Mouse (Mus musculus) hindbrain, embryonic 16.5 days (tissue): ENCODE measurements around the gene Gm13199. TPM values are rescaled to one million over a fixed set of nuclear protein-coding genes. Genes with fewer than 3 reads are reported as not detected.

Experiments
- ATAC-seq: fragments of 200-750 bp; cut with Nextera tagmentation; 2 replicates; pipeline ENCODE4 v1.8.0; 2017; ENCODE audit warnings: moderate TSS enrichment, moderate library complexity
- H3K27ac ChIP-seq: fragments of 300-500 bp; sonication (generic); 2 replicates; pipeline ENCODE4 v1.5.1; 2014; ENCODE audit warnings: low read depth, mild to moderate bottlenecking, control low read depth, low read length, moderate library complexity
- H3K27me3 ChIP-seq: fragments of 300-500 bp; sonication (generic); replicated peaks from 2 replicates; pipeline ENCODE4 v1.6.1; 2014; ENCODE audit warnings: low read length; ENCODE audit not compliant: control insufficient read depth, insufficient read depth
- H3K36me3 ChIP-seq: fragments of 300-500 bp; sonication (generic); 2 replicates; pipeline ENCODE4 v1.6.1; 2014; ENCODE audit warnings: mild to moderate bottlenecking, low read length, moderate library complexity, mixed read lengths; ENCODE audit not compliant: control insufficient read depth, insufficient read depth
- H3K4me1 ChIP-seq: fragments of 300-500 bp; sonication (generic); 2 replicates; pipeline ENCODE4 v1.6.1; 2014; ENCODE audit warnings: low read depth, low read length; ENCODE audit not compliant: control insufficient read depth, insufficient read depth
- H3K4me2 ChIP-seq: fragments of 300-500 bp; sonication (generic); 2 replicates; pipeline ENCODE4 v1.6.1; 2014; ENCODE audit warnings: mild to moderate bottlenecking, low read length, control low read depth, moderate library complexity
- H3K4me3 ChIP-seq: fragments of 300-500 bp; sonication (generic); 2 replicates; pipeline ENCODE4 v1.5.1; 2014; ENCODE audit warnings: mild to moderate bottlenecking, low read length, control low read depth, moderate library complexity
- H3K9ac ChIP-seq: fragments of 300-500 bp; sonication (generic); 2 replicates; pipeline ENCODE4 v1.6.1; 2014; ENCODE audit warnings: low read depth, mild to moderate bottlenecking, control low read depth, low read length, moderate library complexity
- H3K9me3 ChIP-seq: fragments of 300-500 bp; sonication (generic); 2 replicates; pipeline ENCODE4 v1.6.1; 2014; ENCODE audit warnings: mild to moderate bottlenecking, low read length, moderate library complexity; ENCODE audit not compliant: control insufficient read depth
- WGBS: fragments of 180-500 bp; shearing (Covaris S2); extraction: QIAGEN DNeasy Blood & Tissue Kit; methylation state at CpG from one replicate; pipeline ENCODE4 v1.1.7; 2014; 5-methylcytosine and 5-hydroxymethylcytosine counted together
- polyA plus RNA-seq: library from polyadenylated mRNA; unstranded; fragments of >200 nt; fragmentation: Nextera tagmentation; extraction: Ambion mirVana; gene quantifications from 2 replicates; pipeline ENCODE4 v1.2.1, GENCODE M21; 2015

Gm13199 gene
- polyA plus RNA-seq, 1 experiment from 2014 or later: 0.99 TPM

DNA sequence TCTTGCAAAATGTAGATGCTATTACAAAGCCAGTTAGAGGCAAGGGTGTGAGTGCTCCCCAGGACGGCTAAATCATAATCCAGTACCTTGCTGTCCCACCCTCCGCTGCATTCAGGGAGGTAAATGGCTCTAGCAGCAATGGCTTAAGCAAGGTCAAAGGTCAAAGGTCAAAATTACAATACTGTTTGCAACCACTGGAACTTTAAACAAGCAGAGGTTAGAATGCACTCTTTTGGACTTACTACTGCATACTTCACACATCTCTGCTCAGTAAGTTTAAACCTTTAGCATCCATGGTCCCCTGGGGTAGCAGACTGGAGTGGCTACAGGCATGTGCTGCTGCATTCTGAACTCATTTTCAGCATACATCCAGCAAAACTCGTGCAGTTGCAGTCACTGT is 14.7 kb upstream of the Gm13199 start:
- H3K4me1 ChIP-seq: no peaks in the 10 kb centered on the region
- no peak overlapping the region for H3K27ac ChIP-seq
- no peak overlapping the region for H3K4me2 ChIP-seq
- no peak for ATAC-seq
- H3K36me3 ChIP-seq: peaks cover 32% of the 10 kb centered on the region
- WGBS: 70% methylated on average over 3 of the region's 3 CpGs
- no peaks in the 10 kb centered on the region for H3K9me3 ChIP-seq
- H3K4me3 ChIP-seq: no peak overlapping the region
- H3K9ac ChIP-seq: no peak overlapping the region
- no peaks in the 10 kb centered on the region for H3K27me3 ChIP-seq

DNA sequence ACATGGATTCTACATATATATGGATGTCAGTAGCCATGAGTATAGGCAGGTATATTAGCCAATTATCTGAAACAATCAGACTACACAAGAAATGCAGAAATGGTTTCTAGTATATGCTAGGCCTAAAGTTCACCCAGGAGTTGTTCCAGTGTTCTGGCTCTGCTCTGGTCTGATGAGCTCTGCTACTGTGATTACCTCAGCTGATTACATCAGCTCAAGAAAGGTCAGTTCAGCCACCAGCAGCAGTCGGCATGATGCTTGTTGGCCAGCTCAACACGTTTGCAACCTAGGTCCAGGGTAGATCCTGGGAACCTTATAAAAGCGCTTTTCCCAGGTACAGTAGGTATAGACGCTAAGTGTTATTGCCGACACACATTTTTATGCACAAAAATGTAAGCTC is 7.0 kb upstream of the Gm13199 start:
- Histone ChIP-seq H3K27me3 (no peaks in the 10 kb centered on the region), H3K9me3 (no peaks in the 10 kb centered on the region), H3K4me3 (no peak overlapping the region), H3K27ac (no peak overlapping the region), H3K4me2 (no peak overlapping the region), H3K36me3 (peaks cover 28% of the 10 kb centered on the region), H3K4me1 (no peaks in the 10 kb centered on the region), H3K9ac (no peak overlapping the region)
- WGBS: 91% methylated on average over 5 of the region's 5 CpGs
- no peak for ATAC-seq

DNA sequence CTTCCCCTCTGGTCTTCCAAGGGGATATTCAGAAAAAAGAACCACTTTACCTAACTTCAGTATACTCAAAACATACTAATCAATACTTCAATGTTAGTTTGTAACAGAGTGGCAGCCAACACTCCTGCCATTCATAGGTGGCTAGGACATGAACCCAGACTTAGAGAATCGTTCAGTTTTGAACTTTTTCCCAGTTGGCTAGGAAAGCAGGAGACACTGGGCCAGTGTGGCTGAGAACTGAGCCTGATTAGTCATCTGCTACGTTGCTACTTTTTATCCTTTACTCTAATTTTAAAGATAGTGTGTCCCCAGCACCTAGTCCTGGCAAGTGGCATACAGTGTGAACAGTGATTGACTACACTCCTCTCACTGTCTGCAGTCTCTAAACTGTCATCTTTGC is 4.9 kb upstream of the Gm13199 start:
- H3K4me3 ChIP-seq: no peak overlapping the region
- H3K4me2 ChIP-seq: no peak overlapping the region
- H3K27ac ChIP-seq: no peak overlapping the region
- H3K36me3 ChIP-seq: peaks cover 15% of the 10 kb centered on the region
- no peaks in the 10 kb centered on the region for H3K9me3 ChIP-seq
- H3K9ac ChIP-seq: no peak overlapping the region
- WGBS: 90% methylated on average over 2 of the region's 2 CpGs
- no peaks in the 10 kb centered on the region for H3K27me3 ChIP-seq
- H3K4me1 ChIP-seq: no peaks in the 10 kb centered on the region
- ATAC-seq: no peak

DNA sequence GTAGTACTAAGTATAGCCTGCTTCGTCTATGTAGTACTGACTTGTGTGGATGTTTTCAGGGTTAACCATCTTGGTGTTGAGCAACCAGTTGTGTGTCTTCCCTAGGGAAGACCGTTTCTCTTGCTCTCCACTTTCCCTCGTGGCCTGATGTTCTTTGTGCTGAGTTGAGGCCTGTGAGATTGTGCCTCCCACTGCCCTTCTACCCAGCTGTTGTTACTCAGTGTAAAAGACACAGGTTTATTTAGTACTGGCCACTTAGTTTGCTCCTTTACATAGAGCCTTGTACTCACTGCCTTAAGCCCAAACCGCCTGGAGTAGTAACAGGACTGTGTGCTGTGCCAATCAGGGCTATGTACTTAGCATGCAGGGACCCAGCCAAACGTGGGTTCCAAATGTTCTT is 10.9 kb downstream of the Gm13199 start:
- WGBS: 95% methylated on average over 5 of the region's 5 CpGs
- H3K27ac ChIP-seq: no peak overlapping the region
- no peak overlapping the region for H3K4me2 ChIP-seq
- no peaks in the 10 kb centered on the region for H3K27me3 ChIP-seq
- no peak overlapping the region for H3K9ac ChIP-seq
- no peaks in the 10 kb centered on the region for H3K4me1 ChIP-seq
- H3K36me3 ChIP-seq: 0 out of 2 replicates have a peak, but pooled peaks cover 3% of the 10 kb centered on the region
- H3K4me3 ChIP-seq: no peak overlapping the region
- no peak for ATAC-seq
- no peaks in the 10 kb centered on the region for H3K9me3 ChIP-seq

DNA sequence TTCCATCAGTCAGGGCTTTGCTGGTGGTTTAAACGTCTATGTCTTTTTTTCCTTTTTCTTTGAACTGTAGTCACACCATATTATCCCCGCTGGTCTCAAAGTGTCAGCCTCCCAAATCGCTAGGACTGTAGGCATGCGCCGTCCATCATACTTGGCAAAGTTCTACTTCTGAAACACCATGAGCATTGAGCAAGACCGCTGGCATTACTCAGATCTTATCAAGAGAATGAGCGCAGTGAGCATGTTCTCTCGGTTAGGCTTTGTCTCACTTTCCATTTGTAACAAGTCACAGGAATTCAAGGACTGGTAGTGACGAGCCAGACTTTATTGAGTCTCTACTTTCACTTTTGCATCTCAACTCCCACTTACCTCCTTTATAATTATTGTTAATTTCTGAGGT is 11.6 kb downstream of the Gm13199 start:
- Histone ChIP-seq H3K27me3 (no peaks in the 10 kb centered on the region), H3K4me2 (no peak overlapping the region), H3K9me3 (no peaks in the 10 kb centered on the region), H3K27ac (no peak overlapping the region), H3K4me3 (no peak overlapping the region), H3K4me1 (peaks cover 4% of the 10 kb centered on the region), H3K9ac (no peak overlapping the region), H3K36me3 (0 out of 2 replicates have a peak, but pooled peaks cover 3% of the 10 kb centered on the region)
- WGBS: 93% methylated on average over 9 of the region's 9 CpGs
- ATAC-seq: no peak

DNA sequence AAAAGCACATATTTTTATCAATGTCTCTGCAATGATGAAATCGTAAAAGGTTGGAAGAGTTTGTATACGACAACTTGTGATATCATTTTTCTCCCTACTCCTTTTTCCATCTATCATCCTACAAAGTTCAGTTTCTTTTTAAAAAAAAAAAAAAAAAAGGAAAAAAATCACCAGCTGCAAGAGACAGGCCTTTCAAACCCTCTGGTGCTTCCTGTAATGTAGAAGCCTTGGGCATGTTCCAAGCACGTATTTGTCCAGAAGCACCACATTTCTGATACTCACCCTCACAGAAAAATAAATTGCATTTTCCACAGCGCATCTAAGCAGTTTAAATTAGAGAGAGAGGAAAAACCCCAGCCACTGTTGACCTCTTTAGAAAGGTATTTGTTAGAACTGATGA is 16.9 kb downstream of the Gm13199 start:
- H3K4me2 ChIP-seq: peak overlapping the region; percentile 70
- peak overlapping the region; percentile 85 for H3K9ac ChIP-seq
- no peak overlapping the region for H3K27ac ChIP-seq
- peaks cover 7% of the 10 kb centered on the region; the same call in 1 of the 2 replicates for H3K36me3 ChIP-seq
- peak overlapping the region; percentile 82 for H3K4me3 ChIP-seq
- WGBS: 32% methylated on average over 4 of the region's 4 CpGs
- H3K27me3 ChIP-seq: no peaks in the 10 kb centered on the region
- peaks cover 10% of the 10 kb centered on the region for H3K4me1 ChIP-seq
- no peaks in the 10 kb centered on the region for H3K9me3 ChIP-seq
- ATAC-seq: no peak

DNA sequence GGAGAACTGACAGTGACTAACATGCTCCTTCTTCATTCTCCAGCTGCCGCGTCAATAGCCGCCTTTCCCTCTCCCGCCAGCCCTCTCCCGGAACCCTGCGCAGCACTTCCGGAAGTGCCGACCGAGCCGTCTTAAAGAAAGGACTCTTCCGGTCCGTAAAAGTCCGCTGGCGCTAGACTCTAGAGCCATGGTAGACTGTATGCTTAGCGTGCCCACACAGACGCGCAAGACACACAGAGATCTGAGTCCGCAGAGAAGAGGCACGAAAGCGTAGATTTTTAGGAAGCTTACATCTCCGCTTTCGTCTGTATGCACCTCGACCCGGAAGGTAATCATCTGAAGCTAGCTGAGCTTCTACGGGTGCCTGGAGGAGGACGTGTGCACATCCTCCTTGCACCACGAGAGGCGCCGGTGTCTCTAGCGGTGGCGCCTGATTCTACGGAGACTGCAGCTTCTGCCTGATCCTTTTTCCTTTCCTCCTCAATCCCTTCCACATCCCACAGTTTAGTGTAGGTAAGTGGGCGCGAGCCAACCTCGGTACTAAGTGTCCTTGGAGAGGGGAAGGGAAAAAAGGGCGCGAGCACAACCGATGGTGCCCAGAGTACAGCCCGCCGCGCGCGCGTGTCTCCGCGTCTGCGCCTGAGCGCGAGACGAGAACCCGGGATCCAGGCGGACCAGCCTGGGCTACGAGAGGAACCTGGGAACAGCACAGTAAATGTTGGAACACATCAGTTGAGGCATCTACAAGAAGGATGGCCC is 17.7 kb downstream of the Gm13199 start, which contains the start of the genes Nudt5 and Cdc123:
TSS of gene Nudt5 (plus strand) at position 147 of the 759 bp plus-strand sequence.
TSS of gene Cdc123 (minus strand) at position 292 of the 759 bp plus-strand sequence.
- Histone ChIP-seq H3K4me1 (peaks cover 10% of the 10 kb centered on the region), H3K36me3 (peaks cover 14% of the 10 kb centered on the region), H3K9ac (peak within 1 kb of the TSS; percentile 85), H3K4me3 (peak within 1 kb of the TSS; percentile 82), H3K27ac (peak within 1 kb of the TSS; percentile 93), H3K27me3 (no peaks in the 10 kb centered on the region), H3K4me2 (peak within 1 kb of the TSS; percentile 80), H3K9me3 (no peaks in the 10 kb centered on the region)
- ATAC-seq: peak; percentile 98
- under 1% methylated on average over 53 of the region's 53 CpGs for WGBS

DNA sequence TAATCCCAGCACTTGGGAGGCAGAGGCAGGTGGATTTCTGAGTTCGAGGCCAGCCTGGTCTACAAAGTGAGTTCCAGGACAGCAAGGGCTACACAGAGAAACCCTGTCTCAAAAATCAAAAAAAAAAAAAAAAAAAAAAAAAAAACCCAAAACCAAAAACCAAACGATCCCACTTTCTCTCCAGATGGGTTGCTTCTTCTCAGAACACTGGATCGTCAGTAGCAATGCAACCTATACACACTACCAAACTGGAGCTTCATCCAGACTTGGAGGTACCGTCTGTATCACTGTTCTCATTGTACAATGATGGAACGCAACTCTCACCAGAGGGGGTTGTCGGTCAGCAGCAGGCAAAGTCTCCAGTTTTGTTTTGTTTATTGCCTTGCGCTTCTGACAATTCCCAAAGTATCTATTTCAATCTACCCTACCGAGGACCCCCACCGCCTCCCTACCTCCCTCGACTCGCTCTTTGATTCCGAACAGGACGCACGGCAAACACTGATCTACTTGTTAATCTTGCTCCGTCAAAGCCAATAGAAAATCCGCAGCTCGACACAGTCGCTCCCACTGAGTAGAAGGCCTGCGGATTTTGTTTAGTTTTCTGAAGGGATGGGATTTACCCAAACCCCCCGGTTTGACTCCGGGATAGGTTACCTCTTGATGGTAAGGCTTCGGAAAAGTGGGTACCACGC is 18.4 kb downstream of the Gm13199 start:
- Histone ChIP-seq H3K9me3 (no peaks in the 10 kb centered on the region), H3K9ac (peak overlapping the region; percentile 85), H3K4me1 (peaks cover 10% of the 10 kb centered on the region), H3K36me3 (peaks cover 17% of the 10 kb centered on the region), H3K27me3 (no peaks in the 10 kb centered on the region), H3K27ac (peak overlapping the region; percentile 93), H3K4me2 (peak overlapping the region; percentile 80), H3K4me3 (peak overlapping the region; percentile 82)
- peak; percentile 55 for ATAC-seq
- WGBS: 4% methylated on average over 23 of the region's 23 CpGs

DNA sequence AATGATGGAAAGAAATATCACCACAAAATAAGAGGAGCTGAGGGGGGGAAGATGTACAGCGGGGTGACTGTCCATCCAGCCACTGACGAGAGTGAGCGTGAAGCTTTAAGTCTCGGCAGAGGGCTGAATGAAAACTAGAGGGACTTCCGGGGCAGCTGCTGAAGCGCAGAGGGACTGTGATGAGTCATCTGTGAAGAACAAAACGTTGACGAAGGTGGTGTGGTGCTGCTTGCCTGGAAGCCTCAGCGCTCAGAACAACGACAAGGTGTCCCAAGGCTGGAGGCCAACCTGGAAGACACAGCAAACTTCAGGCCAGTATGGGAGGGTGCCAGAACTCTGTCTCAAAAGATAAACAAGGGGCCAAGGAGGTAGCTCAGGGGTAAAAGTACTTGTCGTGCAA is 21.9 kb downstream of the Gm13199 start:
- Histone ChIP-seq H3K9me3 (no peaks in the 10 kb centered on the region), H3K4me1 (peaks cover 3% of the 10 kb centered on the region), H3K27ac (no peak overlapping the region), H3K36me3 (peaks cover 21% of the 10 kb centered on the region), H3K27me3 (no peaks in the 10 kb centered on the region), H3K9ac (no peak overlapping the region), H3K4me2 (no peak overlapping the region), H3K4me3 (no peak overlapping the region)
- ATAC-seq: no peak
- 97% methylated on average over 11 of the region's 11 CpGs for WGBS
